Mouse (Mus musculus) spleen, adult 2 months (tissue): ENCODE results near the gene C2.

ENCODE experiments used
- CTCF ChIP-seq: fragments of 200-500 bp; IDR thresholded peaks from 2 replicates; pipeline ENCODE4 v1.5.1; 2011; ENCODE audit warnings: mild to moderate bottlenecking, inconsistent platforms; ENCODE audit not compliant: insufficient read depth, insufficient read length, insufficient replicate concordance; ENCODE audit errors: extremely low read depth
- POLR2A ChIP-seq: fragments of 200-500 bp; IDR thresholded peaks from 2 replicates; pipeline ENCODE4 v1.6.1; 2011; ENCODE audit warnings: low read depth, low read length, inconsistent platforms

DNA sequence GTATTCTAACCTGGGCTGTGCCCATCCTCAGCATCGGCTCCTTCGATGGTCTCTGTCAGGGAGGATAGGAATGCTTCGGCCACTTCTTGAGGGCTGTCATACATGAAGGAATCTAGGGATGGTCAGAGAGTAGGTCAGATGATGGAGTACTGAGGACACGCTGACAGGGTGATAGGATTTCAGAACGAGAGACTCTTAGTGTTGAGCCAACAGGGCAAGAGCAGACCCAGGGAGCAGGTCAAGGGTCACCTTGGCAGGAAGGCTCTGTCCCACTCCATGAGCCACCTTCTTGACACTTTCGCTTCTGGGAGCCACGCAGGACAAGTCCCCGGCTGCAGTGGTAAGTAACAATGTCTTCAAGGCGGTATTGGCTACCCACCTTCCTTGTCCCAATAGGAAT lies 37.6 kb downstream of the C2 start:
- TF ChIP-seq POLR2A (no peak), CTCF (no peak)
